Mouse (Mus musculus) thymus, postnatal 25 days (tissue): Measurements from ENCODE around the gene Mab21l1.
A peak's percentile ranks its signal among the peaks of the same experiment; 100 is the strongest.

Experiments used
- DNase-seq: peaks from one replicate; pipeline ENCODE4 v3.0.0; 2022

Mab21l1 gene

GRCm38 (mm10) chr3:55782056-55782687 lies at the start of gene Mab21l1:
Gene Mab21l1, plus strand, starts transcription at chr3:55782510.
- DNase-seq = no peak

GRCm38 (mm10) chr3:55733665-55734064 lies 48.6 kb upstream of the Mab21l1 start:
- no peak for DNase-seq

GRCm38 (mm10) chr3:55741428-55741827 lies 40.9 kb upstream of the Mab21l1 start:
- no peak for DNase-seq

- no peak for DNase-seq
Observed at GRCm38 (mm10) chr3:55742218-55742617, 40.1 kb upstream of the Mab21l1 start.

GRCm38 (mm10) chr3:55742654-55743053 lies 39.7 kb upstream of the Mab21l1 start:
- DNase-seq = no peak

GRCm38 (mm10) chr3:55743885-55744284 lies 38.4 kb upstream of the Mab21l1 start:
- peak; percentile 23 for DNase-seq

GRCm38 (mm10) chr3:55750445-55751065 lies 31.8 kb upstream of the Mab21l1 start:
- no peak for DNase-seq

GRCm38 (mm10) chr3:55751363-55751762 lies 30.9 kb upstream of the Mab21l1 start:
- DNase-seq = no peak

- DNase-seq = peak; percentile 5
Observed at GRCm38 (mm10) chr3:55752558-55752957, 29.8 kb upstream of the Mab21l1 start.

- DNase-seq = no peak
Observed at GRCm38 (mm10) chr3:55753872-55754271, 28.4 kb upstream of the Mab21l1 start.

- no peak for DNase-seq
Observed at GRCm38 (mm10) chr3:55754981-55755608, 27.2 kb upstream of the Mab21l1 start.

GRCm38 (mm10) chr3:55755805-55756601 lies 26.3 kb upstream of the Mab21l1 start:
- no peak for DNase-seq

GRCm38 (mm10) chr3:55756602-55757190 lies 25.6 kb upstream of the Mab21l1 start:
- no peak for DNase-seq

- no peak for DNase-seq
Observed at GRCm38 (mm10) chr3:55758297-55758696, 24.0 kb upstream of the Mab21l1 start.

GRCm38 (mm10) chr3:55763591-55763990 lies 18.7 kb upstream of the Mab21l1 start:
- no peak for DNase-seq

- no peak for DNase-seq
Observed at GRCm38 (mm10) chr3:55768654-55769053, 13.7 kb upstream of the Mab21l1 start.

- DNase-seq = no peak
Observed at GRCm38 (mm10) chr3:55769308-55769707, 13.0 kb upstream of the Mab21l1 start.

- no peak for DNase-seq
Observed at GRCm38 (mm10) chr3:55774203-55774602, 8.1 kb upstream of the Mab21l1 start.

GRCm38 (mm10) chr3:55775245-55775644 lies 7.1 kb upstream of the Mab21l1 start:
- no peak for DNase-seq

GRCm38 (mm10) chr3:55775753-55776152 lies 6.6 kb upstream of the Mab21l1 start:
- DNase-seq = no peak

- no peak for DNase-seq
Observed at GRCm38 (mm10) chr3:55777501-55777900, 4.8 kb upstream of the Mab21l1 start.

GRCm38 (mm10) chr3:55778764-55779730 lies 3.3 kb upstream of the Mab21l1 start:
- DNase-seq = no peak
